Mouse (Mus musculus) ES-E14 (cell line): ENCODE data around the gene Syt13.

Experiments
- MAFK ChIP-seq: IDR thresholded peaks from 2 replicates; pipeline ENCODE4 v1.6.1; 2014; ENCODE audit warnings: mild to moderate bottlenecking, low read depth, low read length, inconsistent platforms; ENCODE audit not compliant: insufficient read depth
- ZNF384 ChIP-seq: IDR thresholded peaks from 2 replicates; pipeline ENCODE4 v1.6.1; 2012; ENCODE audit warnings: low read depth, low read length, inconsistent platforms

DNA sequence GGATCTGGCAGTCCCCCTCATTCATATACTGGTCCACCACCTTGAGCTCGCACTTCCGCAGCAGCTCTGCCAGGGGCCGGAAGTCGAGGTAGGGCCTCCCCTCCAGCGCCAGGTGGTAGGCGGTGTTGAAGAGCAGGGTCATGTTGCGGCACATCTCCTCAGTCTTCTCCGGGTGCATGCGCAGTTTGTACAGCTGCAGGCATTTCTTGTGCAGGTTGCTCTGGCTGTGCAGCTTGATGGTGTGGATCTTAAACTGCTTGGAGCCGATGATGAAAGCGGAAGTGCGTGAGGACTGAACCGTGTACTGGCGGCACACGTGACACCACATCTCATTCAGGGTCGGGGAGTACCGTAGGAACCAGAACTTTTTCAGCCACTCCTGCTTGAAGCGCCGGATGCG, 58.7 kb downstream of the Syt13 start:
- no peak for TF ChIP-seq ZNF384
- TF ChIP-seq MAFK, result no peak
